Mouse (Mus musculus): ENCODE data around the gene Sucla2.

DNA sequence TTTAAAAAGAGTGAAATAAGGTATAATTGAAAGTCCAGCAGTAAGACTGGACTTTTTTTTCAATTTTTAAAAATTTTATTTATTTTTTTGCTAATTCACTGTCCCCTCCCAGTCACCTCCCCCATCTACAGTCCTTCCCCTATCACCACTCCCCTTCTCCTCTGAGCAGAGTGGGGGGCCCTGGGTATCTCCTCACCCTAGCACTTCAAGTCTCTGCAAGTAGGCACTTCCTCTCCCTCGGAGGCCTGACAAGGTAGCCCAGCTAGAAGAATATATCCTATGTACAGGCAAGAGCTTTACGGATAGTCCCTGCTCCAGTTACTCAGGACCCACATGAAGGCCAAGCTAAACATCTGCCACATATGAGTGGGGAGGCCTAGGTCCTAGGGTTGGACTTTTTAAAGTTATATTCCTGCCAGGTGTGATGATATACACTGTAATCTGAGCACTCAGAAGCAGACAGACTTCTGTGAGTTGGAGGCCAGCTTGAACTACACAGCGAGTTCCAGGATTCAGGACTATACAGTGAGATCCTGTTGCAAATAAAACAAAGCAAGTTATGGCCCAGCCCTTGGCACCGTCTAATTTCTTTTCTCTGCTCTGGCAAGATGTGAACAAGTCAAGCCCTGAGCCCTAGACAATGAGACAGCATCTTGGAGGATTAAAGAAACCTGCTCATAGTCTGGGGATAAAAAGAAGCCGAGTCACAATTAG, 41.4 kb upstream of the Sucla2 start:
- no peak for TF ChIP-seq CTCF (IDR thresholded peaks at IDR 0.05; ENCODE audit: control insufficient read depth, insufficient read depth, insufficient read length)
- TF ChIP-seq USF1 (IDR thresholded peaks at IDR 0.05; ENCODE audit: low read depth) = no peak
- no peak for TF ChIP-seq MAX (IDR thresholded peaks at IDR 0.05)
- TF ChIP-seq CEBPB (IDR thresholded peaks at IDR 0.05; ENCODE audit: low read depth) = no peak
- TF ChIP-seq MYOG (IDR thresholded peaks at IDR 0.05; ENCODE audit: control insufficient read depth, extremely low read depth, insufficient read length) = no peak
- TF ChIP-seq MYOD1 (IDR thresholded peaks at IDR 0.05; ENCODE audit: control insufficient read depth, insufficient read length, low read depth) = no peak
- TF ChIP-seq FOSL1 (IDR thresholded peaks at IDR 0.05; ENCODE audit: insufficient read depth, low read length, poor library complexity, severe bottlenecking) = no peak

Data from C2C12 (cell line).